Mouse (Mus musculus): ENCODE measurements around the gene Kctd13. TPM values are rescaled to one million over a fixed set of nuclear protein-coding genes. Genes with fewer than 3 reads are reported as not detected.

Gene Kctd13
- polyA plus RNA-seq, 1 experiment = 85.5 TPM

DNA sequence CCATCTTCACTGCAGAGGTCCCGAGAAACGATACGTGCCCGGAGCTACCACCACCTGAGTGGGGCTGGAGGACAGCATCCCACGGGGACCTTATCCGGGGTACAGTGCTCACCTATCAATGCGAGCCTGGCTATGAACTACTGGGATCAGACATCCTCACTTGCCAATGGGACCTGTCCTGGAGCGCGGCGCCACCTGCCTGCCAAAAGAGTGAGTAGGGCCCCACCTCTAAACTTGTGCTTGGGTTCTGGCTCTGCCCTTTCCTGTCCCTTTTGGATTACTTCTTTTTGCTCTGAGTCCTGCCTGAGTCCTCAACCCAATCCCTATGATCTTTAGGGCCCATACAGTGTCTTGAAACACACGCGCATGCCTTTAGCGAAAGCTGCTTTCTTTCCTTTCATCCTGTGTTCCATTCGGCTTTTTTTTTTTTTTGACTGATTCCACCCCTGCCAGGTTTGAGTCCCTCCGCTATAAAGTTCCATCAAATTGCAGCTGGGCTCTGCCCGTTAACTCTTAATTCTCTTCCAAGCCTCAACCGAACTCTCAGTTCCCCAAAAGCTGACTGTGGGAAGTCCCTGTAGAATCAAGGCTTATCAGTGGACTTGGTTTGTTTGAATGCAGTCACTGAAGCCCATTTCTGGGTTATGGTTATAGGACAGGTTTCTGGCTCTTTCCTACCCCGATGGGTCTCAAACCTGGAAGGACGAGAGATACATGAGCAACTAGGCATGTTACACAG is 35.0 kb downstream of the Kctd13 start:
- no peak overlapping the region for H3K4me3 ChIP-seq (ENCODE audit: control insufficient read depth, low read depth, low read length)
- H3K36me3 ChIP-seq (ENCODE audit: control insufficient read depth, insufficient read depth, low read length) = peaks cover 2% of the 10 kb centered on the region; the same call in 1 of the 2 replicates
- TF ChIP-seq POLR2A (IDR thresholded peaks at IDR 0.05; ENCODE audit: control insufficient read depth, low read depth, low read length) (no peak), CTCF (IDR thresholded peaks at IDR 0.05; ENCODE audit: control insufficient read depth, insufficient read depth, insufficient replicate concordance, low read depth, low read length) (peak; percentile 25; the same call in 1 of the 2 replicates)
- H3K27me3 ChIP-seq (ENCODE audit: control insufficient read depth, insufficient read depth, low read length) = no peaks in the 10 kb centered on the region
- no peak overlapping the region for H3K27ac ChIP-seq (ENCODE audit: control insufficient read depth, insufficient read depth, low read depth, low read length)
- H3K4me1 ChIP-seq (ENCODE audit: control insufficient read depth, insufficient read depth, low read length) = no peaks in the 10 kb centered on the region; the same call in 1 of the 2 replicates

- Histone ChIP-seq H3K4me1 (ENCODE audit: control insufficient read depth, insufficient read depth, low read length) (no peaks in the 10 kb centered on the region; the same call in 1 of the 2 replicates), H3K27me3 (ENCODE audit: control insufficient read depth, insufficient read depth, low read length) (no peaks in the 10 kb centered on the region), H3K36me3 (ENCODE audit: control insufficient read depth, insufficient read depth, low read length) (peaks cover 2% of the 10 kb centered on the region; the same call in 1 of the 2 replicates), H3K4me3 (ENCODE audit: control insufficient read depth, low read depth, low read length) (no peak overlapping the region), H3K27ac (ENCODE audit: control insufficient read depth, insufficient read depth, low read depth, low read length) (no peak overlapping the region)
- TF ChIP-seq CTCF (IDR thresholded peaks at IDR 0.05; ENCODE audit: control insufficient read depth, insufficient read depth, insufficient replicate concordance, low read depth, low read length) = no peak
- no peak for TF ChIP-seq POLR2A (IDR thresholded peaks at IDR 0.05; ENCODE audit: control insufficient read depth, low read depth, low read length)
These were observed 36.9 kb downstream of the Kctd13 start for GRCm38 (mm10) chr7:126965568-126965967.

DNA sequence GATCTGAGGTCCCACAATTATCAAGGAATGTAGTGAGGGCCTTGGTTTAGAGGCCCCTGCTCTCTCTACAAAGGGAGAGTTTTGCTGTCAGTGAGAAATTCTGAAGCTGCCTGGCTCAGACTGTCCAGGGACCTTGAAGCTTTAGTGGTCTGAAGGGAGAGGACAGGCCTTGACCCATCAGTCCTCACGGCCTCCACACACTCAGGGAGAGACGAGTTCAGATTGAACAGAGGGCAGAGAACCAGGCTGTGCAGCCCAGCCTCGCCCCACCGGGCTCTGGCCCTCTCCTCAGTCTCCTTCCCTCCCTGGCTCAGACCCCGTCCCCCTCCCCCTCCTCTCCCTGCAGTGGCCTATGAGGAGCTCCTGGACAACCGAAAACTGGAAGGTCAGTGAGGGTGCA is 38.7 kb downstream of the Kctd13 start:
- Histone ChIP-seq H3K36me3 (ENCODE audit: control insufficient read depth, insufficient read depth, low read length) (no peaks in the 10 kb centered on the region; the same call in 1 of the 2 replicates), H3K4me1 (ENCODE audit: control insufficient read depth, insufficient read depth, low read length) (no peaks in the 10 kb centered on the region; the same call in 1 of the 2 replicates), H3K27ac (ENCODE audit: control insufficient read depth, insufficient read depth, low read depth, low read length) (no peak overlapping the region), H3K4me3 (ENCODE audit: control insufficient read depth, low read depth, low read length) (no peak overlapping the region), H3K27me3 (ENCODE audit: control insufficient read depth, insufficient read depth, low read length) (no peaks in the 10 kb centered on the region)
- TF ChIP-seq CTCF (IDR thresholded peaks at IDR 0.05; ENCODE audit: control insufficient read depth, insufficient read depth, insufficient replicate concordance, low read depth, low read length) (no peak), POLR2A (IDR thresholded peaks at IDR 0.05; ENCODE audit: control insufficient read depth, low read depth, low read length) (no peak)

DNA sequence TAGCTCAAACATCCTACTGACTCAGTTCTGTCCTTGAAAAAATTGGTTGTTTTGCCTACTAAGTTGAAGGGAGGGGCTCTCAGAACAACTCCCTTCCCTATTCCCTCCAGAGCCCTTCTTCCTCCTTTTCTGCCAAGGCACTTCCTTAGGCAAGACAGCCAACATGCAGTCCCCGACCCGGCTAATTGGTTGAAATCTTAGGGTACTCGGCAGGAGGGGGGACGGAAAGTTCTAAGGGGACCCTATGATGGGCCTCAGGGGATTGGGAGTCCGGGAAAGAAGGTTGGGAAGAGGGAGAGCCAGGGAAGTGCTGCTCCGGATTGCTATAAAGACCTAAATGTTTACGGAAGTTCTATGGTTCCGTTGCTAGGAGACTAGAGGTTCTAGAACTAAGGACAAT is 46.8 kb downstream of the Kctd13 start:
- Histone ChIP-seq H3K27me3 (ENCODE audit: control insufficient read depth, insufficient read depth, low read length) (no peaks in the 10 kb centered on the region), H3K27ac (ENCODE audit: control insufficient read depth, insufficient read depth, low read depth, low read length) (peak overlapping the region; percentile 96)
- no peak for TF ChIP-seq CTCF (IDR thresholded peaks at IDR 0.05; ENCODE audit: control insufficient read depth, insufficient read depth, insufficient replicate concordance, low read depth, low read length)
- no peak; the same call in 1 of the 2 replicates for TF ChIP-seq POLR2A (IDR thresholded peaks at IDR 0.05; ENCODE audit: control insufficient read depth, low read depth, low read length)

GRCm38 (mm10) chr7:126975893-126975949 is 47.0 kb downstream of the Kctd13 start, which contains the start of gene Cdipt:
TSS of gene Cdipt (plus strand) at chr7:126975914.
- TF ChIP-seq POLR2A (IDR thresholded peaks at IDR 0.05; ENCODE audit: control insufficient read depth, low read depth, low read length) (no peak), CTCF (IDR thresholded peaks at IDR 0.05; ENCODE audit: control insufficient read depth, insufficient read depth, insufficient replicate concordance, low read depth, low read length) (no peak)
- Histone ChIP-seq H3K36me3 (ENCODE audit: control insufficient read depth, insufficient read depth, low read length) (no peaks in the 10 kb centered on the region), H3K4me1 (ENCODE audit: control insufficient read depth, insufficient read depth, low read length) (peaks cover 11% of the 10 kb centered on the region), H3K27me3 (ENCODE audit: control insufficient read depth, insufficient read depth, low read length) (no peaks in the 10 kb centered on the region), H3K27ac (ENCODE audit: control insufficient read depth, insufficient read depth, low read depth, low read length) (peak within 1 kb of the TSS; percentile 96), H3K4me3 (ENCODE audit: control insufficient read depth, low read depth, low read length) (peak within 1 kb of the TSS; percentile 91)

More for the DNA sequence above, 46.8 kb downstream of the Kctd13 start:
- H3K36me3 ChIP-seq (ENCODE audit: control insufficient read depth, insufficient read depth, low read length) = no peaks in the 10 kb centered on the region
- peaks cover 11% of the 10 kb centered on the region for H3K4me1 ChIP-seq (ENCODE audit: control insufficient read depth, insufficient read depth, low read length)
- H3K4me3 ChIP-seq (ENCODE audit: control insufficient read depth, low read depth, low read length) = peak overlapping the region; percentile 91

DNA sequence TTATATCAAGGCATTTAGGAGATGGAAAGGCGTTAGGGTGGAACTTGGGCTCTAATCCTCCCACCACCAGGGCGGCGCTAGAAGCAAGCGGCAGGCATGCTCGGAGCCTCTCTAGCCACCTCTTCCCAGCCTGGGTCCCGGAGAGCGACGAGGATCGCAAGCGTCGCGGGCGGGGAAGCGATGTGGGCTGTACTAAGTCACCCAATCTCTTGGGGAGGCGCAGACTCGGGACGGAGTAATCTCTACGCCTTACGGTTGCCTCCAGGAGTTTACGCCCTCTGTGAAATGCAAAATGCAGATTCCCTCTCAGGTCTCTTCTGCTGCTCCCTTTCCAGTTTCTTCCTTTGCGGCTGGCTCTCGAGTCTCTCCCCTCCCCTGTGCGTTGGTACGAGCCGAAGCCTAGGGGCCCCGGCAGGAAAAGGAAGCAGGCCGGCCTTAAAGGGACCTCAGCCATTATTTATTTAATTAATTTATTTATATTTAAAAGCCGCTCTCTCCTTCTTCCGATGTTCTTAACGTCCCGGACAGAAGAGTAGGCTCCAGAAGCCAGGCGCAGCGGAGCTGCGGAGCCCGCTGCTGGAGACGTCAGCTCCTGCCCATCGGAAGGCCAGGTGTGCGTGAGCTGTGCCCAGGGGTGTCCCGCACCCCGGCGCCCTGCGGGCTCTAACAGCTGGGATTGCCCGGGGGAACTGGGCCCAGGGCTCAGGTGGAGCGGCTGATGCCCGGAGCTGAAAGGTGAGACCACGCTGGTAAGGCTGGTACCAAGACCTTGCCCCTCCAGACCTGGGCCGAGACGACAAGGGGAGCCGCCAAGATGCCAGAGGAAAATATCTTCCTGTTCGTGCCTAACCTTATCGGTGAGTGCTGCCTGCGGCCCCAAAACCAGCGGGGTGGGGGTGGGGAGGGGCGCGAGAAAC is 47.5 kb downstream of the Kctd13 start, which contains the start of gene Cdiptos:
Gene Cdiptos, minus strand, starts transcription at position 149 of the 917 bp plus-strand sequence.
- TF ChIP-seq CTCF (IDR thresholded peaks at IDR 0.05; ENCODE audit: control insufficient read depth, insufficient read depth, insufficient replicate concordance, low read depth, low read length) (peak; percentile 91), POLR2A (IDR thresholded peaks at IDR 0.05; ENCODE audit: control insufficient read depth, low read depth, low read length) (peak; percentile 68)
- Histone ChIP-seq H3K4me1 (ENCODE audit: control insufficient read depth, insufficient read depth, low read length) (peaks cover 11% of the 10 kb centered on the region), H3K27me3 (ENCODE audit: control insufficient read depth, insufficient read depth, low read length) (no peaks in the 10 kb centered on the region), H3K36me3 (ENCODE audit: control insufficient read depth, insufficient read depth, low read length) (no peaks in the 10 kb centered on the region), H3K4me3 (ENCODE audit: control insufficient read depth, low read depth, low read length) (peak within 1 kb of the TSS; percentile 91), H3K27ac (ENCODE audit: control insufficient read depth, insufficient read depth, low read depth, low read length) (peak within 1 kb of the TSS; percentile 96)

DNA sequence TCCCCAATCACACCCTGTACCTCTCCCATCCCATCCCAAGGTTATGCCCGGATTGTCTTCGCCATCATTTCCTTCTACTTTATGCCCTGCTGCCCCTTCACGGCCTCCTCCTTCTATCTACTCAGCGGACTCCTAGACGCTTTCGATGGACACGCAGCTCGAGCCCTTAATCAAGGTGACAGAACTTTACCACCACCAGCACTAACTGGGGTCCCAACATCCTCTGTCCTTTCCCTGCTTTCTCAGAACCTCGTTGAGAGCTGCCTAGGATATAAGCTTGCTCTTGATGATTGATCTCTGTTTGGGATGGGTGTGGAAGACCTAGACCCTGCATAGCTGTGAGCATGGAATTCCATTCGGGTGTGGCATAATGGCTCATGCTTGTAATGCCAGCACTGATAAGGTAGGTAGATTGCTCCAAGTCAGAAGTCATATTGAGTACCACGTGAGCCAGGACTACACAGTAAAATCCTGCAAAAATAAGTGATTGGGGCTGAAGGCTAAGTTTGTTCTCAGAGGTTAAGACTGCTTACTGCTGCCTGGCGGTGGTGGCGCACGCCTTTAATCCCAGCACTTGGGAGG is 48.3 kb downstream of the Kctd13 start:
- Histone ChIP-seq H3K4me3 (ENCODE audit: control insufficient read depth, low read depth, low read length) (peak overlapping the region; percentile 91), H3K4me1 (ENCODE audit: control insufficient read depth, insufficient read depth, low read length) (peaks cover 11% of the 10 kb centered on the region), H3K27ac (ENCODE audit: control insufficient read depth, insufficient read depth, low read depth, low read length) (no peak overlapping the region), H3K36me3 (ENCODE audit: control insufficient read depth, insufficient read depth, low read length) (no peaks in the 10 kb centered on the region), H3K27me3 (ENCODE audit: control insufficient read depth, insufficient read depth, low read length) (no peaks in the 10 kb centered on the region)
- no peak for TF ChIP-seq CTCF (IDR thresholded peaks at IDR 0.05; ENCODE audit: control insufficient read depth, insufficient read depth, insufficient replicate concordance, low read depth, low read length)
- TF ChIP-seq POLR2A (IDR thresholded peaks at IDR 0.05; ENCODE audit: control insufficient read depth, low read depth, low read length) = no peak
